Mouse (Mus musculus) heart, postnatal 25 days (tissue): ENCODE data around the gene Gm4302. TPM values are rescaled to one million over a fixed set of nuclear protein-coding genes. Genes with fewer than 3 reads are reported as not detected.
A peak's percentile ranks its signal among the peaks of the same experiment; 100 is the strongest.
"Not testable (repeated sequence)": the region's sequence is repeated elsewhere in the genome, so short reads cannot be mapped to it uniquely, and the experiment has no call there.

Source experiments
- DNase-seq: peaks from one replicate; pipeline ENCODE4 v3.0.0; 2022; ENCODE audit warnings: low spot score
- intact Hi-C: fragments of 180-260 bp; cut with DNase I; formaldehyde crosslinking; loops from one replicate; pipeline ENCODE4 v1.15.1; 2025
- total RNA-seq, 2 experiments: library from RNA; stranded (reverse); gene quantifications; 2 replicates each; pipeline ENCODE4 v1.2.3; 2021

The Gm4302 gene
- total RNA-seq, result not detected

DNA sequence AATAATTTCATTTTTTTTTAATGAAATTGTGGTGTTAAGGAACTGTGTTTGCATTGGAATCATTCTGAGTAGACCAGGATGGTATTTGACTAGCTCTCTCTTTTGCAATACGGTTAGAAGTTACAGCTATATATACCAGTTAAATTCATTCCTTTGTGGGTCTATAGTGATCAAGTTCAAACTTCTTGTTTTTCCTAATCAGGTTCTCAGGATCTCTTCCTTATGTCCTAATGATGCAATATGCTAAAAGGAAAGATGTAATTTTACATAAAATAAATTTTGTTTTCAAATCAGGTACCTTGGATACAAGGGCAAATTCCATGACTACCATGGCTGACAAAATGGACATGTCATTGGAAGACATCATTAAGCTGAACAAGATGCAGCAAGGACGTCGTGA, at the start of gene Gm4302:
TSS of gene Gm4302 (plus strand) at position 301 of the 400 bp plus-strand sequence.
- DNase-seq, result not testable (repeated sequence)

DNA sequence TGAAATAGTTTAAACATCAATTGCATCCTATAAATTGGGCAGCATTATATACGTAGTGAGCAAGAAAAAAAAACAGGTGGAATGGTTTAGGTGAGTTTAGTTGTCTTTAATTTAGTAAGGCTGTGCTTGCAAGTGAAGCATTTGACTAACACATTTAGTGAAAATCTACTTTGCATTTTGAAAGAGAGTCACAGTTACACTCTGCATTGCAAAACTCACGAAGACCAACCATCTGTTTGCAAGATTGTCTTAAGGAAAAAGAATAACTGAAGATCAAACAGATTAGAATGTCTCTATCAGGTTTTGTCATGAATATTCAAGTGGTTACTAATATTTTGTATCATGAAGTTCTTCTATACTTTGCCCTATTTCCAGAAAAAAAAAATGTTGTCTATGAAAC, 44.5 kb upstream of the Gm4302 start:
- DNase-seq, result no peak
- intact Hi-C loops, result no loop called here

More for the DNA sequence above, at the start of gene Gm4302:
- intact Hi-C loops, result not testable (repeated sequence)

DNA sequence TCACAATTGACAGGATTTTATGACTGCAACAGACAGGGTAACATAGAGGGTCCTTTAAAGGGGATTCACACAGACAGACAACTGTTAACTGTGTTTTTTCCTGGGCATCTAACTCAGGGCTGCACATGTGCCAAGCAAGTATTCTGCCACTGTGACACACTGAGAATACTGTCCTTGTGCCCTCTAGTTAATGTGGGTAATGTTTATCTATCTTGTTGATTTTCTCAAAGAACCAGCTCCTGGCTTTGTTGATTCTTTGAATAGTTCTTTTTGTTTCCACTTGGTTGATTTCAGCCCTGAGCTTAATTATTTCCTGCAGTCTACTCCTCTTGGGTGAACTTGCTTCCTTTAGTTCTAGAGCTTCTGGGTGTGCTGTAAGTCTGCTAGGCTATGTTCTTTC, 40.5 kb upstream of the Gm4302 start:
- intact Hi-C loops, DNase-seq: not testable (repeated sequence)

DNA sequence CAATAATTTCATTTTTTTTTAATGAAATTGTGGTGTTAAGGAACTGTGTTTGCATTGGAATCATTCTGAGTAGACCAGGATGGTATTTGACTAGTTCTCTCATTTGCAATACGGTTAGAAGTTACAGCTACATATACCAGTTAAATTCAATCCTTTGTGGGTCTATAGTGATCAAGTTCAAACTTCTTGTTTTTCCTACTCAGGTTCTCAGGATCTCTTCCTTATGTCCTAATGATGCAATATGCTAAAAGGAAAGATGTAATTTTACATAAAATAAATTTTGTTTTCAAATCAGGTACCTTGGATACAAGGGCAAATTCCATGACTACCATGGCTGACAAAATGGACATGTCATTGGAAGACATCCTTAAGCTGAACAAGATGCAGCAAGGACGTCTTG, 5.3 kb upstream of the Gm4302 start, which contains the start of gene Gm4301:
TSS of gene Gm4301 (plus strand) at position 301 of the 400 bp plus-strand sequence.
- intact Hi-C loops, result not testable (repeated sequence)

DNA sequence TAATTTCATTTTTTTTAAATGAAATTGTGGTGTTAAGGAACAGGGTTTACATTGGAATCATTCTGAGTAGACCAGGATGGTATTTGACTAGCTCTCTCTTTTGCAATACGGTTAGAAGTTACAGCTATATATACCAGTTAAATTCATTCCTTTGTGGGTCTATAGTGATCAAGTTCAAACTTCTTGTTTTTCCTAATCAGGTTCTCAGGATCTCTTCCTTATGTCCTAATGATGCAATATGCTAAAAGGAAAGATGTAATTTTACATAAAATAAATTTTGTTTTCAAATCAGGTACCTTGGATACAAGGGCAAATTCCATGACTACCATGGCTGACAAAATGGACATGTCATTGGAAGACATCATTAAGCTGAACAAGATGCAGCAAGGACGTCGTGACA, 5.0 kb downstream of the Gm4302 start, which contains the start of gene Gm4303:
TSS of gene Gm4303 (plus strand) at position 301 of the 400 bp plus-strand sequence.
- intact Hi-C loops, DNase-seq: not testable (repeated sequence)

More for the DNA sequence above, 5.3 kb upstream of the Gm4302 start, which contains the start of gene Gm4301:
- DNase-seq, result not testable (repeated sequence)

DNA sequence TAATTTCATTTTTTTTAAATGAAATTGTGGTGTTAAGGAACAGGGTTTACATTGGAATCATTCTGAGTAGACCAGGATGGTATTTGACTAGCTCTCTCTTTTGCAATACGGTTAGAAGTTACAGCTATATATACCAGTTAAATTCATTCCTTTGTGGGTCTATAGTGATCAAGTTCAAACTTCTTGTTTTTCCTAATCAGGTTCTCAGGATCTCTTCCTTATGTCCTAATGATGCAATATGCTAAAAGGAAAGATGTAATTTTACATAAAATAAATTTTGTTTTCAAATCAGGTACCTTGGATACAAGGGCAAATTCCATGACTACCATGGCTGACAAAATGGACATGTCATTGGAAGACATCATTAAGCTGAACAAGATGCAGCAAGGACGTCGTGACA, 10.2 kb downstream of the Gm4302 start, which contains the start of gene Gm4305:
TSS of gene Gm4305 (plus strand) at position 301 of the 400 bp plus-strand sequence.
- DNase-seq, intact Hi-C loops: not testable (repeated sequence)

DNA sequence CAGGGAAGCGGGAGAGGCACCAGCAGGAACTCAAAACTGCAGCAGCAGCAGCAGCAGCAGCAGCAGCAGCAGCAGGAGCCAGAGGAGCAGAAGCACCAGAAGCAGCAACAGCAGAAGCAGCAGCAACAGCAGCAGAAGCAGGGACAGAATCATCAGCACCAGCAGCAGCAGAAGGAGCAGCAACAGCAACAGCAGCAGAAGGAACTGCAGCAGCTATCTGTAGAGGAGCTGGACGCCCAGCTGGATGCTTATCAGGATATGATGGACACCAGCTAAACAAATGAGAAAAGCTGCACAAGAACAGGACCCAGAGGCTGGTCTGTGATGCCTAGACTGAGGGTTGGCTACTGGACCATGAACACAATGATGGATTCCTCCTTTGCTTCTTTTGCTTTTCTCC, 16.2 kb downstream of the Gm4302 start:
- DNase-seq, result peak; percentile 1
- intact Hi-C loops, result not testable (repeated sequence)

DNA sequence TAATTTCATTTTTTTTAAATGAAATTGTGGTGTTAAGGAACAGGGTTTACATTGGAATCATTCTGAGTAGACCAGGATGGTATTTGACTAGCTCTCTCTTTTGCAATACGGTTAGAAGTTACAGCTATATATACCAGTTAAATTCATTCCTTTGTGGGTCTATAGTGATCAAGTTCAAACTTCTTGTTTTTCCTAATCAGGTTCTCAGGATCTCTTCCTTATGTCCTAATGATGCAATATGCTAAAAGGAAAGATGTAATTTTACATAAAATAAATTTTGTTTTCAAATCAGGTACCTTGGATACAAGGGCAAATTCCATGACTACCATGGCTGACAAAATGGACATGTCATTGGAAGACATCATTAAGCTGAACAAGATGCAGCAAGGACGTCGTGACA, 20.4 kb downstream of the Gm4302 start, which contains the start of gene Gm4307:
TSS of gene Gm4307 (plus strand) at position 301 of the 400 bp plus-strand sequence.
- intact Hi-C loops, DNase-seq: not testable (repeated sequence)

DNA sequence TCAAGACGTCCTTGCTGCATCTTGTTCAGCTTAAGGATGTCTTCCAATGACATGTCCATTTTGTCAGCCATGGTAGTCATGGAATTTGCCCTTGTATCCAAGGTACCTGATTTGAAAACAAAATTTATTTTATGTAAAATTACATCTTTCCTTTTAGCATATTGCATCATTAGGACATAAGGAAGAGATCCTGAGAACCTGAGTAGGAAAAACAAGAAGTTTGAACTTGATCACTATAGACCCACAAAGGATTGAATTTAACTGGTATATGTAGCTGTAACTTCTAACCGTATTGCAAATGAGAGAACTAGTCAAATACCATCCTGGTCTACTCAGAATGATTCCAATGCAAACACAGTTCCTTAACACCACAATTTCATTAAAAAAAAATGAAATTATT, 41.8 kb downstream of the Gm4302 start, which contains the start of gene Gm4312:
TSS of gene Gm4312 (minus strand) at position 101 of the 400 bp plus-strand sequence.
- DNase-seq, intact Hi-C loops: not testable (repeated sequence)

Other genes with a start within 250 kb of the Gm4302 start
- not detected for gene Gm4301, start 5.2 kb upstream of the Gm4302 start, total RNA-seq
- not detected for gene Gm4303, start 5.1 kb downstream of the Gm4302 start, total RNA-seq
- not detected for gene Gm4305, start 10.3 kb downstream of the Gm4302 start, total RNA-seq
- not detected for gene Gm4307, start 20.5 kb downstream of the Gm4302 start, total RNA-seq
- not detected for gene Gm4312, start 41.7 kb downstream of the Gm4302 start, total RNA-seq
- 10 to 100 TPM; 17.1 to 17.9 TPM for gene Tmtc3, start 146.5 kb downstream of the Gm4302 start, total RNA-seq
- gene Cep290, start 146.7 kb downstream of the Gm4302 start, total RNA-seq, result 1 to 10 TPM; 3.0 to 4.0 TPM
- 1 to 10 TPM; 4.9 to 6.9 TPM for gene 4930430F08Rik, start 249.6 kb downstream of the Gm4302 start, total RNA-seq
- gene 1700017N19Rik, start 249.6 kb downstream of the Gm4302 start, total RNA-seq, result not detected